Mouse (Mus musculus): ENCODE results near the gene Kcnmb4.

GRCm38 (mm10) chr10:116403679-116404078 is 70.0 kb downstream of the Kcnmb4 start:
- TF ChIP-seq CHD2 (IDR thresholded peaks at IDR 0.05; ENCODE audit: low read depth, low read length) (no peak), HCFC1 (IDR thresholded peaks at IDR 0.05; ENCODE audit: borderline replicate concordance, insufficient read depth, low read length) (no peak), ZC3H11A (IDR thresholded peaks at IDR 0.05; ENCODE audit: borderline replicate concordance, low read depth, low read length) (no peak)

Data from ES-E14 (cell line).